Mouse (Mus musculus): Measurements from ENCODE around the gene Ppp2r3d.

The Ppp2r3d gene

DNA sequence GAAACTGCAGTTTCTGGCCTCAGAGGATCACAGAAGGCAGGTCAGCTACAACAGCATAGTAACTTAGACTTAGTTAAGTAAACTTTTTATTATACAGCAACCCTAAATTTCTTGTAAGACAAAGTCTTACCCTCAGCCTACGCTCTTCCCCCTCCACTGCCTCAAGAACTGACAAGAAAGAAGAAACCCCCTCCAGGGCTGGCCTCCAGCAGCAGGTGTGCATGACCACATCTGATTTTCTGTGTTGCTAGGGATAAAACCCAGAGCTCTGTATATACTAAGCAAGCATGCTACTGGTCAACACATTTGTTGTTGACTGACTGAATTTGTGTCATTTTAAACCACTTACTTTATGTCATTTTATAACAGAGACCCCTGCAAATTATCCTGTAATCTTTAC, 65.1 kb downstream of the Ppp2r3d start:
- DNase-seq (ENCODE audit: low spot score), result no peak

DNA sequence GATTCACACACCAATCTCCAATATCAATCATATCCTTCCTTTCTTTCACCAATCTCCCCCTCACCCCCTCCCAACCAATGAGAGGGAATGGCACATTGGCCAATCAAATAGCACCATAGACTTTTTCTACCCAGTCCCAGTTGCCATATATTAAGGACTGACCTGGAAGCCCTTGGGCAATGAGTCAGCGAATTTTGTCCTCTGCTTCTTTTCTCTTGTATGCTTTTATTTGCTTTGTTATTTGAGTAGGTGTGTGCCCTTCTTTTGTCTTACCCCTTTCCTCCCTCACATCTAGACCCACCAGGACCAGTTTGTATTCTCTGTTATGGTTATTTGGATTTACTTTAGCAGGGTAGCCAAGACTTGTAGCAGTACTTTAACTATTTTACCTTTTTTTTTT, 68.1 kb downstream of the Ppp2r3d start:
- no peak for DNase-seq (ENCODE audit: low spot score)
